Mouse (Mus musculus) heart, embryonic 14.5 days (tissue): ENCODE measurements at regions not wholly inside any gene's neighbourhood (a gene's known extent, or its start where the extent isn't known, plus 50 kb on each side); places are given as distances from the start of the nearest gene placed in this dataset.

Experiments used
- ATAC-seq: fragments of 200-750 bp; cut with Nextera tagmentation; 2 replicates; pipeline ENCODE4 v1.8.0; 2017; ENCODE audit warnings: low read depth, moderate TSS enrichment; ENCODE audit not compliant: insufficient number of reproducible peaks, insufficient read depth, low FRiP score
- H3K27ac ChIP-seq, 2 experiments: fragments of 200-500 bp in 1 of 2; fragments of 300-500 bp in 1 of 2; sonication (generic) in 1 of 2; replicated peaks in 1 of 2; 2 replicates each; pipeline ENCODE4 v1.5.1; 2012 to 2014; ENCODE audit warnings: low read depth in 2 of 2, low read length in 2 of 2, control low read depth in 1 of 2, mild to moderate bottlenecking in 1 of 2, mixed read lengths in 1 of 2; ENCODE audit not compliant: control insufficient read depth in 1 of 2, insufficient read depth in 1 of 2
- H3K27me3 ChIP-seq: fragments of 300-500 bp; sonication (generic); 2 replicates; pipeline ENCODE4 v1.6.1; 2014; ENCODE audit warnings: mild to moderate bottlenecking, low read length, control low read depth; ENCODE audit not compliant: control insufficient read depth, insufficient read depth
- H3K36me3 ChIP-seq: fragments of 300-500 bp; sonication (generic); 2 replicates; pipeline ENCODE4 v1.6.1; 2014; ENCODE audit warnings: mild to moderate bottlenecking, control low read depth, low read length, mixed read lengths; ENCODE audit not compliant: control insufficient read depth, insufficient read depth
- H3K4me1 ChIP-seq, 2 experiments: fragments of 200-500 bp in 1 of 2; fragments of 300-500 bp in 1 of 2; sonication (generic) in 1 of 2; 2 replicates each; pipeline ENCODE4 v1.6.1; 2012 to 2014; ENCODE audit warnings: low read length in 2 of 2, control low read depth in 1 of 2, mixed read lengths in 1 of 2; ENCODE audit not compliant: control insufficient read depth in 2 of 2, insufficient read depth in 2 of 2
- H3K4me2 ChIP-seq: fragments of 300-500 bp; sonication (generic); 2 replicates; pipeline ENCODE4 v1.6.1; 2014; ENCODE audit warnings: mild to moderate bottlenecking, low read length
- H3K4me3 ChIP-seq, 2 experiments: fragments of 200-500 bp in 1 of 2; fragments of 300-500 bp in 1 of 2; sonication (generic) in 1 of 2; 2 replicates each; pipeline ENCODE4 v1.5.1; 2012 to 2014; ENCODE audit warnings: low read length in 2 of 2, mild to moderate bottlenecking in 2 of 2, control low read depth in 1 of 2, low read depth in 1 of 2, moderate library complexity in 1 of 2; ENCODE audit not compliant: control insufficient read depth in 1 of 2, insufficient read depth in 1 of 2
- H3K9ac ChIP-seq: fragments of 300-500 bp; sonication (generic); 2 replicates; pipeline ENCODE4 v1.6.1; 2014; ENCODE audit warnings: mild to moderate bottlenecking, low read length
- H3K9me3 ChIP-seq: fragments of 300-500 bp; sonication (generic); 2 replicates; pipeline ENCODE4 v1.6.1; 2016; ENCODE audit warnings: low read length, control low read depth; ENCODE audit not compliant: control insufficient read depth
- WGBS: fragments of 180-500 bp; shearing (Covaris S2); extraction: QIAGEN DNeasy Blood & Tissue Kit; methylation state at CpG from one replicate; pipeline ENCODE4 v1.1.7; 2014; 5-methylcytosine and 5-hydroxymethylcytosine counted together

DNA sequence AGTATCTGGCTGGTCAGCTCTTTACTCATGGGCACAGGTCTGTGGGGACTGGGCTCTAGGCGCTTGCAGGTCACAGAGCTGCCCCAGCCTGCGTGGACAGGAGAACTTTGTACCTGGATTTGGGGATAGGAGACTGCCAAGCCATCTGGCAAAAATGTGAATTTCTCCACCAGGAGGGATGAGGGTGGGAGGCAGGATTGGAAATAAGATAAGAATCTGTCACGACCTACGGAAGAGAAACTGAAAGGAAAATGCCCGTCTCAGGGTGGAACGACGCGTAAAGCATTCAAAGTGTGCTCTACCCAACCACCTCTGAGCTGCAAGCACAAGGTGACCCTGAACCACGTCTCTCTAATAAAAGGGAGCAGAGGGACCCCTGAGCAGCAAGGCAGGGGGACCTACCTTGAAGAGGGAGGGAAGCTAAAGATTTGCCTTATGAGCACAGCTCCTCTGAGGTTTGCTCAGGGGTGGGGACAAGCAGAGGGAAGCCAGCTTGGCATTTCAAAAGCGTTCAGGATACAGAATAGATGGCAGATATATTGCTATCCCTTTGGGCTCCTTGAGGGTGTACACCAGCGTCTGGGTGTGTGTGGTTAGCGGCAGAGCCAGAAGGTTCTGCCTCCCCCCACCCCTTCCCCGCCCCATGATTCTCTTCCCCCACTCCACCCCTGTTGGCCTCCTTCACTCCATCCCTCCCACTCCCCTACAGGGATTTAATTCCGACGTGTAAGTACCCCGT lies 54.9 kb upstream of the Tnrc6c start:
- Histone ChIP-seq H3K4me3 (peak overlapping the region; percentile 46 to 50), H3K27ac (no peak overlapping the region), H3K9ac (peak overlapping the region; percentile 69), H3K4me2 (peak overlapping the region; percentile 70), H3K9me3 (no peaks in the 10 kb centered on the region), H3K4me1 (peaks cover 16 to 22% of the 10 kb centered on the region in 2 experiments), H3K27me3 (peaks cover 56% of the 10 kb centered on the region), H3K36me3 (no peaks in the 10 kb centered on the region)
- no peak for ATAC-seq
- 5% methylated on average over 16 of the region's 16 CpGs for WGBS

DNA sequence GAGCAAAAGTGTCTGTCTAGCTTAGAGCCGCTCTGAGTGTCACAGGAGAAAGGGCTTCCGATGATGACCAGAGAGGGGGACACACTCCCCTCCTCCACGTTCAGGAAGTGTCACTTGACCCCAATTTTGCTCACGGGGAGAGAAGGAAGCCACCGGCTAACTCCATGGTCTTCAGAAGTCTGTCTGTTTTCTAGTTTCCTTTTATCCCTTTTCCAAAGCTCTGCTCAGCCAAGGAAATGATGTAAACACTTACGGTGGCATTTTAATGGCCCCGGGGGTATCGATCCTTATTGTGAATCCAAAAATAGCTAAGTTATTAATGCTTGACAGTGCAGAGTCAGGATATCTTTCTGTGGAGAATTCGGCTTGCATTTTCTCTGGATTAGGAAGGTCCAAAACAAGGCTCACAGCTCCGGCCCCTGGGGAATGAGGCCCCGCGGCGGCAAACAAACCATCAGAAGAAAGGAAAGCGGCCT lies 54.3 kb upstream of the Tnrc6c start:
- Histone ChIP-seq H3K4me2 (peak overlapping the region; percentile 70), H3K9me3 (no peaks in the 10 kb centered on the region), H3K9ac (peak overlapping the region; percentile 69; the same call in 1 of the 2 replicates), H3K27ac (no peak overlapping the region), H3K4me3 (peak overlapping the region in 1 of 2 experiments; percentile 46; a peak in 2 of 4 replicates), H3K27me3 (peaks cover 62% of the 10 kb centered on the region), H3K36me3 (no peaks in the 10 kb centered on the region), H3K4me1 (peaks cover 16 to 22% of the 10 kb centered on the region in 2 experiments)
- no peak for ATAC-seq
- WGBS, result 14% methylated on average over 14 of the region's 14 CpGs

DNA sequence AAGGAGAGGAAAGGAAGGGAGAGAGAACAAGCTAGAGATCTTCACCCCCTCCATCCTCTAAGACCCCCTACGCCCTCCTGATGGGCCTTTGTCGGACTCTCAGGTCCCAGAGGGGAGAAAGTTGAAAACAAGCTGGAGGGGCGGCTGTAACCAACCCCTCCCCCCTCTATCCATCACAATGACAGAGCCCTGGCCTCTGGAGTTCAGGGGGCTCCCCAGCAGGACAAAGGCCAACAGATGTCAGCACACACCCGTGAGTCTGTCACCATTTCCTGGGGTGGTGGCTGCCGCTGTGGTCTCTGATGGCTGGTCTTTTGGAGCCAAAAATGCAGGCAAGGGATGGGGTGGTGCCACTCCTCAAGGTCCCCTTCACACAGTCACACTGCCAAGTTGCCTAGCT lies 52.9 kb upstream of the Tnrc6c start:
- H3K4me1 ChIP-seq, result peaks cover 20 to 22% of the 10 kb centered on the region in 2 experiments
- WGBS, result 36% methylated on average over 5 of the region's 5 CpGs
- H3K4me2 ChIP-seq, result no peak overlapping the region
- no peak for ATAC-seq
- H3K27ac ChIP-seq, result no peak overlapping the region
- no peak overlapping the region for H3K9ac ChIP-seq
- no peak overlapping the region for H3K4me3 ChIP-seq
- no peaks in the 10 kb centered on the region for H3K9me3 ChIP-seq
- H3K27me3 ChIP-seq, result peaks cover 51% of the 10 kb centered on the region
- H3K36me3 ChIP-seq, result no peaks in the 10 kb centered on the region

DNA sequence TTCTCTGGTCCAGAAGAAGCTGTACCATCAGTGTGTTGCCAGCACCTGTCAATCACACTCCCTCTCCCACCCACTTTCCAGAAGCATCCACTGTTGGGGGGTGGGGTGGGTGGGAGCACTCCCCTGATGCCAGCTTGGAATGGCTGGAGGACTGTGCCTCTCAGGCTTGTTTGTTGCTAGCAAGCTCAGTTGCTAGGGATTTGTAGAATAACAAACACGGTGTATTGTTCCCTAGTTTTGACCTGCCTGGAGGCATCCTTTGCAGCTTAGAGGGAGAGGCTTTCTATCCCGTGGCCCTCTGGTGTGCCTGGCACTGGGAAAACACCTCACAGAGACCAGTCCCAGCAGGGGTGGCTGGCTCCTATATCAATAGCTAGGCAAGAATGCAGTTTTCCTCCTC lies 50.1 kb upstream of the Tnrc6c start:
- Histone ChIP-seq H3K27ac (no peak overlapping the region), H3K36me3 (no peaks in the 10 kb centered on the region), H3K9me3 (no peaks in the 10 kb centered on the region), H3K4me2 (no peak overlapping the region), H3K9ac (no peak overlapping the region), H3K4me3 (no peak overlapping the region), H3K27me3 (peaks cover 35% of the 10 kb centered on the region), H3K4me1 (peaks cover 11 to 15% of the 10 kb centered on the region in 2 experiments)
- WGBS, result 39% methylated on average over 2 of the region's 2 CpGs
- no peak for ATAC-seq
